Mouse (Mus musculus): ENCODE data around the gene Hes5. TPM values are rescaled to one million over a fixed set of nuclear protein-coding genes. Genes with fewer than 3 reads are reported as not detected.

Gene Hes5
- polyA plus RNA-seq, 1 experiment from 2014 or later = 119 TPM

DNA sequence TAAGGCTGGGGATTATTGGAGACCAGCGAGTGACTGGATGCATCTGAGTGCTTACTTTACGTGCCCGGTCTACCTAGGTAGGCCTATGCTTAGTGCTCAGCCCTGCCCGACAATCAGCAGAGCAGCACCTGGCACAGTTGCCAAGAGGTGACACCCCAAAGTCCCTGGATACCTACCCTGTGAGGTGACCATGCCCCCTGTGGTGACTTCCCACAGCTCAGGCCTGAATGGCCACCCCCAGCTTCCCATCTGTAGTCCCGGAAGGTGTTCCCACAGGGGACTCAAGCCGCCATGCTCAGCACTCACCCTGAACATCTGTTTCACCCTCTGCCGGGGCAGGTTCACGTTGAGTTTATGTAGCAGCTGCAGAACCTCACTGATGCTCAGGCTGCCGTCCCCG, 45.6 kb downstream of the Hes5 start:
- WGBS = 63% methylated on average over 10 of the region's 10 CpGs
- no peaks in the 10 kb centered on the region for H3K4me1 ChIP-seq (replicated peaks)
- no peak overlapping the region for H3K4me2 ChIP-seq
- no peaks in the 10 kb centered on the region for H3K9me3 ChIP-seq
- ATAC-seq (ENCODE audit: low read depth) = peak; percentile 20; the same call in 1 of the 2 replicates
- no peak overlapping the region for H3K9ac ChIP-seq
- no peak overlapping the region for H3K4me3 ChIP-seq
- H3K36me3 ChIP-seq = no peaks in the 10 kb centered on the region
- H3K27me3 ChIP-seq = 0 out of 2 replicates have a peak, but pooled peaks cover 5% of the 10 kb centered on the region
- H3K27ac ChIP-seq (replicated peaks) = no peak overlapping the region

DNA sequence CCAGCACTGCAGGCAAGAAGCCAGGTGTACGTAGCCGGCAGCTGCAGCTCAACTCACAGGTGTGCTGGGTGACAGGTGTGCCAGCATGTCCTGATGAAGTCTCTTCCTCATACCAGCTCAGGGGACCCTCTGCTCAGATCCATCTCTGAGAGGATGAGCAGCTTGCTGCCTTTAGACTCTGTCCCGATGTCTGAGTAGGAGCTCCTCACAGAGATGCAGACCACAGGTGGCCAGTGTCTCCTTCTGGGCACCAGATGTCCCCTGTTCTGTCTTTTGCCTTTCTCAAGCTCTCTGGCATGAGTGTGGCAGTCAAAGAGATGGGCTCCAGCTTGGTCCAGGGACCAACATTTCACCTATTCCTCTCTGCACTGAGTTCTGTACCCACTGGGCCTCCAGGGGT, 46.9 kb downstream of the Hes5 start:
- Histone ChIP-seq H3K4me3 (no peak overlapping the region), H3K4me2 (no peak overlapping the region), H3K9me3 (no peaks in the 10 kb centered on the region), H3K36me3 (no peaks in the 10 kb centered on the region), H3K27me3 (0 out of 2 replicates have a peak, but pooled peaks cover 5% of the 10 kb centered on the region), H3K4me1 (replicated peaks) (no peaks in the 10 kb centered on the region), H3K9ac (no peak overlapping the region), H3K27ac (replicated peaks) (no peak overlapping the region)
- WGBS = 83% methylated on average over 3 of the region's 3 CpGs
- no peak for ATAC-seq (ENCODE audit: low read depth)

DNA sequence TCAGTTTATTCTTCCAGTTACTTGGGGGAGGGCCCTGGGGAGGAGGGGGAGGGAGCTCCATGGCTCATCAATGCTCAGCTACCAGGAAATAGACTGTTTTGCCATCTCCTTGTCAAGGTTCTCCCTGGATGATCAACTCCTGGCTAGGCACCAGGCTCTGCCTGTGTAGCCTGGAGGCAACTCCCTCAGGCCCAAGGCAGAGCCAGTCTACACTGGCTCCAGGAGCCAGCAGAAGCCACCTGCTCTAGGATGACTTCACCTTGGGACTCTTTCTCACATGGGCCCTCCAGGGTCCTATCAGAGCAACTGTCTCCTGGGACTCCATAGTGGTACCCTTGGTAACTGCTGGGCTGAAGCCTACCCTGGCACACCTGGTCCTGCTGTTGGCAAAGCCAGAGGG, 47.4 kb downstream of the Hes5 start:
- no peaks in the 10 kb centered on the region for H3K9me3 ChIP-seq

DNA sequence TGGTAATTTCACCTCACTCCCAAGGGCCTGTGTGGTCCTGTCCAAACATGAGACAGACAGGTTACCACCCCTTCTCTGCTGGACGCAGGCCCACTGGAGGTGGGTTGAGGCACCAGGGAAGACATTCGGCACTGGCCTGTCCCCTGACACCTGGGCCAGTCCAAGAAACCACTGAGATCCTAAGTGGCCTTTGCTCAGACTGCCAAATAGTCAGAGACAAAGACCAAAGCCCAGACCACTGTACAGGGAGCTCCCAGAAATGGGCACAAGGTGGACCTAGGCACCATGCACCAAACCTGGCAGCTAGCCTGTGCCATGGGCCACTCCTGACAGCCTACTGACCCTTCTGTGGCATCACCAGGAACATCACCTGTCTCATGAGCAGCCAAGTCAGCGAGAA, 48.5 kb downstream of the Hes5 start:
- Histone ChIP-seq H3K27ac (replicated peaks) (no peak overlapping the region), H3K9me3 (no peaks in the 10 kb centered on the region), H3K4me3 (no peak overlapping the region), H3K27me3 (0 out of 2 replicates have a peak, but pooled peaks cover 5% of the 10 kb centered on the region), H3K9ac (no peak overlapping the region), H3K36me3 (no peaks in the 10 kb centered on the region), H3K4me2 (no peak overlapping the region), H3K4me1 (replicated peaks) (peaks cover 10% of the 10 kb centered on the region)
- no peak for ATAC-seq (ENCODE audit: low read depth)
- whole genome bisulfite sequencing = 79% methylated on average over 3 of the region's 3 CpGs

More for the DNA sequence above, 47.4 kb downstream of the Hes5 start:
- no peak overlapping the region for H3K9ac ChIP-seq
- no peak overlapping the region for H3K27ac ChIP-seq (replicated peaks)
- no peak overlapping the region for H3K4me3 ChIP-seq
- H3K27me3 ChIP-seq = 0 out of 2 replicates have a peak, but pooled peaks cover 5% of the 10 kb centered on the region
- no peak overlapping the region for H3K4me2 ChIP-seq
- ATAC-seq (ENCODE audit: low read depth) = no peak
- H3K4me1 ChIP-seq (replicated peaks) = 0 out of 2 replicates have a peak, but pooled peaks cover 3% of the 10 kb centered on the region
- no peaks in the 10 kb centered on the region for H3K36me3 ChIP-seq

DNA sequence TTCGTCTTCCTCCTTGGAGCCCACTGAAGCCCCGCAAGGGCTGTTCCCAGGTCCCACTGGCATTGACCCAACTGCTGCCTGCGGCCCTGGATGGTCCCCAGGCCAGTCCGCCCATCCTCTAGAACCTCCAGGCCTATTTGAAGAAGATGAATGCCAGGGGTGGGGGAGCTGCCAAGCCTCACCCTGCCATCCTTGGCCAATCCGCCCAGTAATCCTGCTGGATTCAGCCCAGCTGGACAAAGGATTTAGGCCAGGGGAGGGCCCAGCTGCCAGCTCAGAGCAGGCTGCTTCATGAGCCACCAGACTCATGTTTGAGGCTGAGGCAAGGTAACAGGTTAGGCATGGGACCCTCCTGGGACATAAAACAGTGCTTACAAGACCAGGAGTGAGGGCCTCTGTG, 50.1 kb downstream of the Hes5 start:
- 76% methylated on average over 5 of the region's 5 CpGs for WGBS
- no peaks in the 10 kb centered on the region for H3K9me3 ChIP-seq
- no peak overlapping the region for H3K27ac ChIP-seq (replicated peaks)
- H3K9ac ChIP-seq = no peak overlapping the region
- H3K36me3 ChIP-seq = no peaks in the 10 kb centered on the region
- H3K4me1 ChIP-seq (replicated peaks) = peaks cover 27% of the 10 kb centered on the region
- H3K4me3 ChIP-seq = no peak overlapping the region
- 0 out of 2 replicates have a peak, but pooled peaks cover 5% of the 10 kb centered on the region for H3K27me3 ChIP-seq
- no peak for ATAC-seq (ENCODE audit: low read depth)
- no peak overlapping the region for H3K4me2 ChIP-seq

DNA sequence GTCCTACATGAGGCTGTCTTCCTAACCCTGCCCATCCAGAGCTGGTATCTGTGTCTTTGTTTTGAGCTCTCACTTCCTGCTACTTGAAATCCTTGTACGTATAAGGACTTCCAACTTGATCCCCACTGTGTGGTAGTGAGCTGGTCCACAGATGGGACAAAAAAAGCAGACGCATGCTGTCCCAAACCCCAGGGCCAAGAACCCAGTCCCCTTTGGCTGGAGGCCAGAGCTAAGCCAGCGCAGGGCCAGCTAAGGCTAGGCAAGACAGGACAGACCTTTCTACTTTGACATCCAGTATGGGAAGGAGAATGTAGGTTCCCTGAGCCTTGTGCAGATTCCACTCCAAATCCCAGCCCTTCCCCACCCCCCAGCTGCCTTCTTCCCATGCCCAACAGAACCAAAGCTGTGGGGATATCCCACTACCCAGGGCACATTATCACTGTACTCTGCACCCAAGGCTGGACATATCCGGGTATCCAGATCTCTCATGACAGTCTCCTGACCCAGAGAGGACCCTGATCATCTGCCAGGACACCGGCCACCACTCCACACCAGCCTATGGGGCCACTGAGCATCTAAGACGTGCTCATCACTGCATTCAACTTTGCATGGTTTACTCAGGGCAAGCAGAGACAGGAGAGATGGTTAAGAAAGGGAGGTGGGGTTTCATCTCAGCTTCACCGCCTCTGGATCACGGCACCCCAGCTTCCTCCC, 50.7 kb downstream of the Hes5 start:
- Histone ChIP-seq H3K4me3 (no peak overlapping the region), H3K4me1 (replicated peaks) (peaks cover 31% of the 10 kb centered on the region), H3K4me2 (no peak overlapping the region), H3K36me3 (no peaks in the 10 kb centered on the region), H3K9me3 (no peaks in the 10 kb centered on the region), H3K9ac (no peak overlapping the region), H3K27ac (replicated peaks) (no peak overlapping the region), H3K27me3 (0 out of 2 replicates have a peak, but pooled peaks cover 5% of the 10 kb centered on the region)
- no peak for ATAC-seq (ENCODE audit: low read depth)
- WGBS = 78% methylated on average over 8 of the region's 8 CpGs

Other genes starting within 250 kb of the Hes5 start
- gene Ttc34, start 123.5 kb upstream of the Hes5 start, polyA plus RNA-seq (2015; fragmentation: Nextera tagmentation; extraction: Ambion mirVana) = 0.52 and 0.72 TPM in 2 replicates
- 0.17 and 0.22 TPM in 2 replicates for gene Mmel1, start 91.3 kb upstream of the Hes5 start, polyA plus RNA-seq (2015; fragmentation: Nextera tagmentation; extraction: Ambion mirVana)
- 38.7 and 44.0 TPM in 2 replicates for gene Fam213b, start 61.8 kb upstream of the Hes5 start, polyA plus RNA-seq (2015; fragmentation: Nextera tagmentation; extraction: Ambion mirVana)
- 0.54 TPM in 1 of 2 replicates, not detected in the other for gene Tnfrsf14, start 32.4 kb upstream of the Hes5 start, polyA plus RNA-seq (2015; fragmentation: Nextera tagmentation; extraction: Ambion mirVana)
- gene Pank4, start 3.2 kb downstream of the Hes5 start, polyA plus RNA-seq (2015; fragmentation: Nextera tagmentation; extraction: Ambion mirVana) = 36.6 and 36.8 TPM in 2 replicates
- 6.1 and 6.2 TPM in 2 replicates for gene Plch2, start 95.9 kb downstream of the Hes5 start, polyA plus RNA-seq (2015; fragmentation: Nextera tagmentation; extraction: Ambion mirVana)
- 15.9 and 17.8 TPM in 2 replicates for gene Pex10, start 106.1 kb downstream of the Hes5 start, polyA plus RNA-seq (2015; fragmentation: Nextera tagmentation; extraction: Ambion mirVana)
- gene Rer1, start 125.5 kb downstream of the Hes5 start, polyA plus RNA-seq (2015; fragmentation: Nextera tagmentation; extraction: Ambion mirVana) = 136 and 141 TPM in 2 replicates
- 5.6 and 5.7 TPM in 2 replicates for gene Morn1, start 125.7 kb downstream of the Hes5 start, polyA plus RNA-seq (2015; fragmentation: Nextera tagmentation; extraction: Ambion mirVana)

All from neural tube, embryonic 13.5 days (tissue).